Mouse (Mus musculus): ENCODE results near the gene Tnfrsf4.

DNA sequence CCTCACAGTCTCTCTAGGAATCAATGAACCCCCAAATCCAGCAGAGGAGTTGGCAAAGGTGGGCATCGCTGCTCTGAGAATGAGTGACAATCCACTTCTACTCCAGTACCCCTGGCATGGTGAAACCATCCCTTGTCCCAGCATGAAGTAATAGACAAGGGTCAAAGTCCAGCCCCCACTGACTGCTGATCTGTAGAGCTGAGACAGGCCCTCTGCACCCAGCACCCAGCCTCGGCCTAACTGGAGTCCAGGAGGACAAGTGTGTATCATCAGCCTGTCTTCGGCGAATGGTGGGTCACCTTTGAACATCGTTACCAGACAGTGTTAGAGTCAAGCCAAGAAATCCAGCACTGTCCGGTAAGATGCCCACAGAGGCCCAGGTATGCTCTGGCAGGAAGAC, 41.0 kb downstream of the Tnfrsf4 start:
- no peak for TF ChIP-seq FLI1 (IDR thresholded peaks at IDR 0.05; ENCODE audit: low read length)
- TF ChIP-seq GATA1 (IDR thresholded peaks at IDR 0.05; ENCODE audit: borderline replicate concordance, low read length), result no peak

Data from megakaryocyte, embryonic 14.5 days (primary cell).